Comparison of ENCODE assay signal across 9 mouse cellular contexts in genomic region chr19:6048681-6049410, GRCm38 (mm10). TPM values are rescaled to one million over a fixed set of nuclear protein-coding genes. Genes with fewer than 3 reads are reported as not detected.
DNase-seq lines count a peak whose midpoint lies in the region; ATAC-seq and TF ChIP-seq lines count a peak whose summit lies in the region.
"Had no signal": no experiment of that assay in that cellular context is flagged by ENCODE, and none has a peak within 500 bp of the region (broad histone marks: within the 10 kb centered on the region; RNA-seq: fewer than 3 reads in every experiment).

No protein-coding gene starts in this region.

- H3K36me3 ChIP-seq in hindbrain, embryonic 13.5 days: peaks cover 57% of the 10 kb centered on the region
- H3K36me3 ChIP-seq in hindbrain, embryonic 11.5 days (ENCODE audit: control insufficient read depth, insufficient read depth, low read length): peaks cover 39% of the 10 kb centered on the region
- H3K36me3 ChIP-seq in E14TG2a.4 (ENCODE audit: insufficient read depth, low read length): peaks cover 64% of the 10 kb centered on the region
- peaks cover 56% of the 10 kb centered on the region for H3K36me3 ChIP-seq in liver, embryonic 14.5 days (replicated peaks; ENCODE audit: control insufficient read depth, insufficient read depth, low read depth)

- TF ChIP-seq EP300 in liver, embryonic 14.5 days (IDR thresholded peaks at IDR 0.05; ENCODE audit: low read depth): no peak

- ATAC-seq in hindbrain, embryonic 13.5 days (ENCODE audit: low FRiP score): no peak
- no peak for ATAC-seq in hindbrain, embryonic 11.5 days (ENCODE audit: low FRiP score)
- ATAC-seq in liver, embryonic 14.5 days (ENCODE audit: insufficient read depth): no peak

- no peak for DNase-seq in hindbrain, embryonic 11.5 days (ENCODE audit: low spot score)
- peak; percentile 71 to 72 for DNase-seq in B cell, adult 2 months
- no peak for DNase-seq in liver, embryonic 14.5 days (ENCODE audit: low read depth in 3 of 3, low spot score in 3 of 3)
- DNase-seq in frontal cortex, postnatal 25 days (ENCODE audit: low spot score in 2 of 2): no peak
- DNase-seq in yolk sac, embryonic 10.5 days (ENCODE audit: low spot score): no peak
- DNase-seq: lung, embryonic 14.5 days; right cerebral cortex, postnatal 4 days had no signal

- TF ChIP-seq CTCF in E14TG2a.4 (conservative IDR thresholded peaks at IDR 0.05; ENCODE audit: low read length): no peak
- no peak for TF ChIP-seq CTCF in liver, embryonic 14.5 days (IDR thresholded peaks at IDR 0.05; ENCODE audit: low read depth)

- H3K9ac ChIP-seq in hindbrain, embryonic 13.5 days: 0 out of 2 replicates have a peak overlapping the region, but pooled peaks have one; percentile 91
- no peak overlapping the region for H3K9ac ChIP-seq in hindbrain, embryonic 11.5 days (ENCODE audit: low read depth, low read length)
- no peak overlapping the region for H3K9ac ChIP-seq in liver, embryonic 14.5 days (replicated peaks)

- 92% methylated on average over 11 of the region's 11 CpGs for WGBS in hindbrain, embryonic 13.5 days
- 90% methylated on average over 11 of the region's 11 CpGs for WGBS in hindbrain, embryonic 11.5 days
- WGBS in liver, embryonic 14.5 days (ENCODE audit: insufficient replicate concordance): 55% methylated on average over 11 of the region's 11 CpGs

- H3K9me3 ChIP-seq in hindbrain, embryonic 13.5 days: no peaks in the 10 kb centered on the region
- no peaks in the 10 kb centered on the region for H3K9me3 ChIP-seq in hindbrain, embryonic 11.5 days (ENCODE audit: control insufficient read depth, low read length)
- no peaks in the 10 kb centered on the region for H3K9me3 ChIP-seq in E14TG2a.4 (ENCODE audit: low read length)
- no peaks in the 10 kb centered on the region for H3K9me3 ChIP-seq in liver, embryonic 14.5 days (ENCODE audit: control insufficient read depth, low read length)

- H3K4me2 ChIP-seq in hindbrain, embryonic 13.5 days: no peak overlapping the region
- H3K4me2 ChIP-seq in hindbrain, embryonic 11.5 days (replicated peaks; ENCODE audit: low read depth, low read length): no peak overlapping the region
- H3K4me2 ChIP-seq in liver, embryonic 14.5 days (ENCODE audit: low read depth): peak overlapping the region; percentile 99

- no peaks in the 10 kb centered on the region for H3K27me3 ChIP-seq in hindbrain, embryonic 13.5 days
- no peaks in the 10 kb centered on the region for H3K27me3 ChIP-seq in hindbrain, embryonic 11.5 days (ENCODE audit: control insufficient read depth, insufficient read depth, low read length)
- no peaks in the 10 kb centered on the region for H3K27me3 ChIP-seq in E14TG2a.4 (ENCODE audit: insufficient read depth, low read length)
- H3K27me3 ChIP-seq in liver, embryonic 14.5 days (ENCODE audit: control insufficient read depth, insufficient read depth, low read length): no peaks in the 10 kb centered on the region

- H3K4me1 ChIP-seq in hindbrain, embryonic 13.5 days (replicated peaks): peaks cover 32% of the 10 kb centered on the region
- H3K4me1 ChIP-seq in hindbrain, embryonic 11.5 days (replicated peaks; ENCODE audit: control insufficient read depth, insufficient read depth, low read length): peaks cover 8% of the 10 kb centered on the region
- H3K4me1 ChIP-seq in E14TG2a.4 (replicated peaks; ENCODE audit: low read depth, low read length): peaks cover 62% of the 10 kb centered on the region
- H3K4me1 ChIP-seq in liver, embryonic 14.5 days (replicated peaks; ENCODE audit: control insufficient read depth in 2 of 2, insufficient read depth in 2 of 2, low read length in 1 of 2): peaks cover 15 to 21% of the 10 kb centered on the region in 2 experiments

- no peak overlapping the region for H3K27ac ChIP-seq in hindbrain, embryonic 13.5 days
- H3K27ac ChIP-seq in hindbrain, embryonic 11.5 days (ENCODE audit: low read depth, low read length): no peak overlapping the region
- no peak overlapping the region for H3K27ac ChIP-seq in liver, embryonic 14.5 days

- no peak overlapping the region for H3K4me3 ChIP-seq in hindbrain, embryonic 13.5 days
- H3K4me3 ChIP-seq in hindbrain, embryonic 11.5 days (ENCODE audit: low read depth, low read length): no peak overlapping the region
- 0 out of 2 replicates have a peak overlapping the region, but pooled peaks have one; percentile 96 for H3K4me3 ChIP-seq in E14TG2a.4 (replicated peaks; ENCODE audit: low read length)
- 0 out of 4 replicates have a peak overlapping the region, but pooled peaks of 1 of the 2 experiments have one; percentile 12 for H3K4me3 ChIP-seq in liver, embryonic 14.5 days (ENCODE audit: insufficient read depth in 1 of 2, low read depth in 2 of 2, low read length in 2 of 2)

RNA-seq across cellular contexts. Expression of gene Syvn1, which starts 2.5 kb away (rescaled TPM):
- polyA plus RNA-seq in hindbrain, embryonic 13.5 days (2015; fragmentation: Nextera tagmentation; extraction: Ambion mirVana): 30.6 and 33.0 TPM in 2 replicates
- 23.9 and 27.1 TPM in 2 replicates for polyA plus RNA-seq in hindbrain, embryonic 11.5 days (2014; fragmentation: Nextera tagmentation; extraction: Ambion mirVana)
- 11.5 and 13.2 TPM in 2 replicates for polyA plus RNA-seq in liver, embryonic 14.5 days (2012; rRNA removed)
- 9.7 and 12.6 TPM in 2 replicates for polyA plus RNA-seq in liver, embryonic 14.5 days (2014; fragmentation: Nextera tagmentation; extraction: Ambion mirVana)

RNA-seq across cellular contexts. Expression of gene Mrpl49, which starts 8.7 kb away (rescaled TPM):
- 64.6 and 68.9 TPM in 2 replicates for polyA plus RNA-seq in hindbrain, embryonic 13.5 days (2015; fragmentation: Nextera tagmentation; extraction: Ambion mirVana)
- 81.7 and 86.6 TPM in 2 replicates for polyA plus RNA-seq in hindbrain, embryonic 11.5 days (2014; fragmentation: Nextera tagmentation; extraction: Ambion mirVana)
- polyA plus RNA-seq in liver, embryonic 14.5 days (2012; rRNA removed): 22.0 and 29.6 TPM in 2 replicates
- 43.7 and 48.2 TPM in 2 replicates for polyA plus RNA-seq in liver, embryonic 14.5 days (2014; fragmentation: Nextera tagmentation; extraction: Ambion mirVana)

RNA-seq across cellular contexts. Expression of gene Fau, which starts 8.8 kb away (rescaled TPM):
- polyA plus RNA-seq in hindbrain, embryonic 13.5 days (2015; fragmentation: Nextera tagmentation; extraction: Ambion mirVana): 648 and 656 TPM in 2 replicates
- polyA plus RNA-seq in hindbrain, embryonic 11.5 days (2014; fragmentation: Nextera tagmentation; extraction: Ambion mirVana): 749 and 751 TPM in 2 replicates
- 853 and 969 TPM in 2 replicates for polyA plus RNA-seq in liver, embryonic 14.5 days (2012; rRNA removed)
- polyA plus RNA-seq in liver, embryonic 14.5 days (2014; fragmentation: Nextera tagmentation; extraction: Ambion mirVana): 593 and 639 TPM in 2 replicates

RNA-seq across cellular contexts. Expression of gene Znhit2, which starts 12.1 kb away (rescaled TPM):
- polyA plus RNA-seq in hindbrain, embryonic 13.5 days (2015; fragmentation: Nextera tagmentation; extraction: Ambion mirVana): 30.7 and 34.7 TPM in 2 replicates
- 39.7 and 41.1 TPM in 2 replicates for polyA plus RNA-seq in hindbrain, embryonic 11.5 days (2014; fragmentation: Nextera tagmentation; extraction: Ambion mirVana)
- 15.8 and 17.9 TPM in 2 replicates for polyA plus RNA-seq in liver, embryonic 14.5 days (2012; rRNA removed)
- 19.3 and 20.4 TPM in 2 replicates for polyA plus RNA-seq in liver, embryonic 14.5 days (2014; fragmentation: Nextera tagmentation; extraction: Ambion mirVana)

RNA-seq across cellular contexts. Expression of gene Tm7sf2, which starts 19.3 kb away (rescaled TPM):
- 50.4 and 51.6 TPM in 2 replicates for polyA plus RNA-seq in hindbrain, embryonic 13.5 days (2015; fragmentation: Nextera tagmentation; extraction: Ambion mirVana)
- 36.0 and 38.1 TPM in 2 replicates for polyA plus RNA-seq in hindbrain, embryonic 11.5 days (2014; fragmentation: Nextera tagmentation; extraction: Ambion mirVana)
- polyA plus RNA-seq in liver, embryonic 14.5 days (2012; rRNA removed): 35.9 and 43.4 TPM in 2 replicates
- 35.0 and 35.7 TPM in 2 replicates for polyA plus RNA-seq in liver, embryonic 14.5 days (2014; fragmentation: Nextera tagmentation; extraction: Ambion mirVana)

Comparison
In these comparisons a context has a peak if more than half of its experiments do, and no peak if none do; other contexts are left out.
1. DNase-seq: peak in B cell, adult 2 months (2 of 2); none in hindbrain, embryonic 11.5 days (single experiment), liver, embryonic 14.5 days (0 of 3), frontal cortex, postnatal 25 days (0 of 2) and yolk sac, embryonic 10.5 days (single experiment).